Mouse (Mus musculus): ENCODE results near the gene Pnpla7.
A peak's percentile ranks its signal among the peaks of the same experiment; 100 is the strongest.

GRCm38 (mm10) chr2:25066552-25066951 is 90.7 kb downstream of the Pnpla7 start:
- TF ChIP-seq USF1 (IDR thresholded peaks at IDR 0.05; ENCODE audit: low read depth, low read length) (no peak), TBP (conservative IDR thresholded peaks at IDR 0.05; ENCODE audit: low read depth, low read length) (0 out of 2 replicates have a peak, but pooled peaks have one; percentile 54), CTCF (conservative IDR thresholded peaks at IDR 0.05 in 1 of 2, IDR thresholded peaks at IDR 0.05 in 1 of 2; ENCODE audit: low read depth in 2 of 2, low read length in 2 of 2) (no peak), MEF2A (IDR thresholded peaks at IDR 0.05; ENCODE audit: borderline replicate concordance, low read depth, low read length) (no peak), KAT2A (IDR thresholded peaks at IDR 0.05; ENCODE audit: insufficient replicate concordance, low read length) (no peak), ZKSCAN1 (IDR thresholded peaks at IDR 0.05; ENCODE audit: borderline replicate concordance, low read depth, low read length) (no peak), UBTF (IDR thresholded peaks at IDR 0.05; ENCODE audit: low read depth, low read length) (no peak)
